Mouse (Mus musculus) skeletal muscle tissue, postnatal 0 days (tissue): Measurements from ENCODE around the gene Ppp1r12b. TPM values are rescaled to one million over a fixed set of nuclear protein-coding genes. Genes with fewer than 3 reads are reported as not detected.

Experiments
- microRNA-seq, 2 experiments: library from miRNA; unstranded; fragments of <30 nt; microRNA quantifications; one replicate each; pipeline ENCODE4; 2016
- polyA plus RNA-seq: library from polyadenylated mRNA; unstranded; fragments of >200 nt; fragmentation: Nextera tagmentation; extraction: Ambion mirVana; gene quantifications from 2 replicates; pipeline ENCODE4 v1.2.1, GENCODE M21; 2015

Ppp1r12b gene
- polyA plus RNA-seq: 28.6 and 35.6 TPM in 2 replicates

DNA sequence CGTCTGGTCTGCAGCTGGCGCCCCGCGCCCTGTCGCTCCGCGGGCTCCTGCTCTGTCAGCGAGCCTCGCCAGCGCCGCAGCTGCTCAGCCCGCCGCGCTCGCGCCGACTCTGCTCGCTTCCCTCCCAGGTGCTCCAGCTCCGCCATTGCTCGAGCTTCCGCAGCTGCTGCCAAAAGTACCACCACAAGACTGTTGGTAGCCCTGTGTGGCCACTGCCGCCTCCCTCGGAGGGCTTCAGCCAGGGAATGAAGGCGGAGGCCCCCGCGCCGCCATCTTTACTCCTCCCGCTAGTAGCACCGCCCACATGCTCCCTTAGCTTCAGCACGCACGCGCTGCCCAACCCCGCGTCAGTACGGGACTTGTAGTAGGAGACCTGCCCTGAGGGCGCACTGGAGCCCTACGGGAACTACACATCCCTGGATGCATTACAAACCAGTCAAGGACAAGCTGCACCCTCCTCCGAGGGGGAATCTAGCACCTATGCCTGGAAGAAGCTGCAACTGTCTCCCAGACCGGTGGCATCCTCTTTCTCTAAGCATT lies at the start of gene Ppp1r12b:
Ppp1r12b (minus strand) TSS at position 306 of the 540 bp plus-strand sequence.

DNA sequence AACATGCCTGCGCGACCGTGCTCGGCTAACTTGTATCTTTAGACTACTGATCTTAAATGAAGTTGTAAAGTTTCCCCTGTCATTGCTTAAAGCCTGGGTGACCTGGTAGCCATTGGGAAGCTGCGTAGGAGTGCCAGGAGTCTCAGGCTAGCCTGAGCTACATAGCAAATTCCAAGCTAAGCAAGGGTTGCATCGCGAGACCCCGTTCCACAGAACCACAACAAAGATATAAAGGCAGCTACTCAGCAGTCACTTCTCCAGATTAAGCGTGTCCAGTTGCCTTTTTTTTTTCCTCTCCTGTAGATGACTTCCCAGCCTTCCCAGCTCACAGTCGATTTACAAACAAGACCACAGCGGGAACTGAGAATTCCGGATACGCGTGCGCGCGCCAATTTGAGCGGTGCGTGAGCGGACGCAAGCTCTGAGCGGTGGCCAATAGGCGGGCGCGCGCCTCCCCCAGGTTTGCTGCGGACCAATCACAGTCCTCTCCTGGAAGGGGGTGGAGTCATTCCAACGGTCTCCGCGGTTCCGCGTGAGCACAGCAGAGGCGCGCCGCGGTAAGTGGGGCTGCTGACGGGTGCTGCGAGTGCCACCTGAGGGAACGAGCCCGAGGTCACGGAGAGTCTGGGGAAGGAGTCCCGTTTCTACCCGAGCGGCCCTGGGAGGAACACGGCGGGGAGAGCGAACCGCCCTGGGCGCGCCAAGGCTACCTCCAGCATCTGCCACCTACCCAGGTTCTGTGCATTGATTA lies 6.5 kb upstream of the Ppp1r12b start, which contains the start of gene Ube2t:
Ube2t (plus strand) TSS at position 513 of the 751 bp plus-strand sequence.

Small RNA genes lying within 50 kb of the gene (microRNA-seq; reads per million reads assigned to microRNA genes)
- 0 reads per million in 2 experiments for gene Gm22232

Other genes with a start within 250 kb of the Ppp1r12b start
- gene Ube2t, start 6.6 kb upstream of the Ppp1r12b start, polyA plus RNA-seq: 14.1 and 15.3 TPM in 2 replicates
- 0.24 and 0.88 TPM in 2 replicates for gene Lgr6, start 149.3 kb upstream of the Ppp1r12b start, polyA plus RNA-seq
- gene Ptpn7, start 176.8 kb upstream of the Ppp1r12b start, polyA plus RNA-seq: 0.91 and 1.4 TPM in 2 replicates
- gene Arl8a, start 190.9 kb upstream of the Ppp1r12b start, polyA plus RNA-seq: 35.1 and 38.0 TPM in 2 replicates
- gene Gpr37l1, start 211.7 kb upstream of the Ppp1r12b start, polyA plus RNA-seq: 0.59 and 0.60 TPM in 2 replicates